Mouse (Mus musculus) spleen, embryonic (tissue): ENCODE results near the gene Tln1.

Experiments used
- CTCF ChIA-PET: fragments of 350-600 bp; sonication (Branson Sonifier 250); formaldehyde crosslinking; loops from one replicate; lab custom pipeline; 2022; lab: Charles Lee

Gene Tln1

DNA sequence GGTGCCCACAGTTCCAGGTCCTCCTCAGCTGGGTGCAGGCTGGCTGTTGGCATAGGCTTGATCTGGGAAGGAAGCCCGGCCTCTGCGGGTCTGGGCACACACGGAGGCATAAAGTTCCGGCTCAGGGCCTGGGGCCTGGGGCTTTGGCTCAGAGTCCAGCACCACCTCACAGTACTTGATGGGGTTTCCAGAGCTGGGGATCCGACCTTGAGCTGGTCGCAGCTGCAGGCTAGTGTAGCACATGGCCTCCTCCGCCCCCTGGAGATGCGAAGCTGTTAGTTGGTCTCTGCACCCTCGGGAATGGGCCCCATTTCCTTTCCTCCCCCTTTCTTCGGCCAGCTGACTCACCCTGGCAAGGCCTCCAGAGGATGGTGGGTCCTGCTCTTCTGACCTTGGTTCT, 79.9 kb downstream of the Tln1 start:
- CTCF ChIA-PET, result interaction anchor here (0.5 to 0.8 kb wide), 3 partner anchors 10 to 75 kb away, joined by 3 read pairs; partner anchors contain the start of gene Ccdc107

DNA sequence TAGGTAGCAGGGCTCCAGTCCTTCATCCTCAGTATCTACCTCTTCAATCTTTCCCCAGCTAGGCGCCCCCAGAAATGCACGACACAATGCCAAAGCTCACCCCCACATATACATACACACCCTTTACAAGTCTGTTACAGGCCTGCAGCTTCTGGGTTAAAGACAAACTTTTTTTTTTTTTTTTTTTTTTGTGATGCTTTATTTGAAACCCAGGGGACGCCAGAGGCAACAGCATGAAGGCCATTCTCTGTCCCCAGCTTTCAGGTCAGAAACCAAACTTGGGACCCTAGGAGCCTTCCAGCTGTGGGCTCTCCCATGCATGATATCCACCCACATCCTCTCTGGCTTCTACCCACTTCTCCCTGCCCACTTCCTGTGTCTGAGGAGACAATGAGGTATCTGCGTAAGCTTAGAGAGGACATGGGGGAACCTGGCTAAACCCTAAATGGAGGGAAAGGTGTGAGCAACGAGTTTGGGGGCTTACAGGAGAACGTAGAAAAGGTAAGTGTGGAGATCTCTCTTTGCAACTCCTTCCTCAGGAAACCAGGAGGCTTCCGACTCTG, 80.5 kb downstream of the Tln1 start:
- CTCF ChIA-PET, result interaction anchor here (0.6 to 1.6 kb wide), 4 partner anchors 11 to 76 kb away, joined by 3 to 5 read pairs (median 4); partner anchors contain the start of gene Ccdc107
